Mouse (Mus musculus): ENCODE measurements around the gene Rab33b. TPM values are rescaled to one million over a fixed set of nuclear protein-coding genes. Genes with fewer than 3 reads are reported as not detected.
A peak's percentile ranks its signal among the peaks of the same experiment; 100 is the strongest.
"Not testable (repeated sequence)": the region's sequence is repeated elsewhere in the genome, so short reads cannot be mapped to it uniquely, and the experiment has no call there.

Gene Rab33b
- polyA plus RNA-seq (2017; shearing (Covaris generic)): 10 to 100 TPM; 20.8 to 21.9 TPM

DNA sequence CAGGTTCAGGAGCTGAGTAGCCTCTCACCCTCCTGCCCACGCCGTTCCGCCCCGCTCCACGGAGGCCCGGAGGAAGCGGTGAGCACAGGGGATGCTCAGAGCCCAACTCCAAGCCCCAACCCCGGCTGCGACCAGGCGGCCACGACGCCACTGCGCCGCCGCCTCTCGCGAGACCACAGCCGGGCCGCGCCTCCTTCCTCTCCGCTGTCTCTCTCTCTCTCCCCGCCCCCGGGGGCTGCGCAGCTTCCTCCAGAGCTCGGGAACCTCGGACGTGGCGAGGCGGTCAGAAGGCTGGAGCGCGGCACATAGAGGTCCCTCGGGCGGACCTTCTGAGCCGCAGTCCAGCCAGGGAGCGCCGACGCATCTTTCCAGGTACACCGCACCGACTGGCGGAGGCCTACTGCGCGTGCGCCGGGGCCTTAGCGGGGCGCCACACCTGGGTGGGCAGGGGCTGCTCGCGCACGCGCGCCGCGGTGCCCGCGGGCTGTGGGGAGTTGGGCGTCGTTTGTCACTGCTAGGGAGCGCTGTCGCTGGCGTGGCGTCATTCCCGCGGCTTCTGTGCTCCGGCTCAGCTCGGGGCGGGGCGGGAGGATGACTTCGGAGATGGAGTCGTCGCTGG lies at the start of gene Rab33b:
Gene Rab33b, plus strand, starts transcription at position 180 of the 619 bp plus-strand sequence.
- ATAC-seq: peak; percentile 89

DNA sequence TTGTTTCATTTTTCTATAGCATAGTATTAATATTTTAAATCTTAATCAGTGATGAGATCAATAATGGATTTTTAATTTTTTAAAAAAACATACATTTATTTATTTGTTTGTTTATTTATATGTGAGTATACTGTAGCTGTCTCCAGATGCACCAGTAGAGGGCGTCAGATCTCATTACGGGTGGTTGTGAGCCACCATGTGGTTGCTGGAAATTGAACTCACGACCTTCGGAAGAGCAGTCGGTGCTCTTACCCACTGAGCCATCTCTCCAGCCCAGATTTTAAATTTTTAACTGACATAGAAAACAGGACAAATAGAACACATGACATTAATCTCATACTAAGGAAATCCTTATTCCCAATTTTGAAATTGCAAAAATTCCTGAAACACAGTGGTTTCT lies 49.4 kb upstream of the Rab33b start:
- not testable (repeated sequence) for ATAC-seq

DNA sequence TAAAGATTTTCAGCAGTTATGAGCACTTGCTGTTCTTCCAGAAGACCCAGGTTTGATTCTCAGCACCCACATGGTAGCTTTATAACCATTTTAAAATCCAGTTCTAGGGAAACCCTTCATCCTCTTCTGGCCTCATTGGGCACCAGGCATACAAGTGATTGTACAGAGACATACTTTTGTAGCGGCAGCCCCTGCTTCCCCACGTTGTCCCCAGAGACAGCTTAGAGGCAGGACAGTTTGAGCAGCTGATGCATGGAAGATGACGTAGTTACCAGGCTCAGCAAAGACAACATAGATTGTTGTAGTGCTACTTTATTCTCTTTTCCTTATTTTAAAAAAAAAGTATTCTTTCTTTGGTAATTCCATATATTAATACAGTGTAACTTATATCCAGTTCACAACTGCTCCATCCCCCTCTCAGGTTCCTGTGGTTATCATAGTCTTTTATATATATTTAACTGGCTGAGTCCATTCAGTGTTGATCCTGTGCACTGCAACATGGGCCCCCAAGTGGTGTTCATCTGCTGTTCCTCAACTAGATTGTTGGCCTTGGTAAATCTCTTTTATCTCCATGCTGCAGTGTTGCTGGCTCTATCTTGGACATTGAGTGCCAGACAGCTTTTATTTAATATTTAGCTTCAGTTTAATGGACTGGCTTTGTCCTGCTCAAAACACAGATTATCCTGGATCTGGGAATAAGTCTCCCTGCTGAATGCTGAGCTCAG lies 48.7 kb upstream of the Rab33b start:
- ATAC-seq: no peak

DNA sequence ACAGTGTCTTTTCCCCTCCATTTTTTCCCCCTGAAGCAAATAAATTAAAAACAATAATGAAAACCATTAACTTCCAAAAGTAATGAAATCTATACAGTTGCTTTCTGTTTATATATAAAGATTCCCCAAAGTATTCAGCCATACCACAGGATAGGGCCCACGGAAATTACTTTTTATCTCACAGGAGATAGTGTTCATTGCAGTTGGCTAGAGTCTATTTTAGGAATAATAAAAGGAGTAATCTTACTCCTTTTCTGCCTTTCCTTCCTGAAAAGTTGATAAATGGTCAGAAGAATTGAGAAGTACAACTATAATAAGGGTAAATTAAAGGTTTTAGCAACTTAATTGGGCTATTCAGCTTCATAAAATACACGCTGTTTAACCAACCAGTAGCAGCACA lies 15.2 kb upstream of the Rab33b start:
- ATAC-seq: no peak

DNA sequence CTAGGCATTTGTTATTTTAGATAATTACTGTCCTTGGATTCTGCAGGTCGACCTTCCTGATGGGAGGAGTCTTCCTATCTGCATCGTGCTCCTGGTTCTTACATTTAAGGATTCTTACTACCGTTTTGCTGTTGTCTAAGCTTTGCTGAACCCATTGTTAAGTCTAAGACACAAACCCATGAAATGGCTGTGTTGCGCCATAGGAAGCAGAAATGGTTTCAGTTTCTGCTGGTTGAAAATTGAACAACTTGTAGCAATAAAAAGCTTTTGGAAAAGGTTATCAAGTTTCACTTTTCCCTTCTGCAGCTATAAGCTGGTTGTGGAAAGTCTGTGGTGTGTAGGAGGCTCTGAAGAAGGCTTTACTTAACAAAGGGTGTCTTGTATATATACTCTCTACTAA lies 8.0 kb upstream of the Rab33b start:
- ATAC-seq: no peak

DNA sequence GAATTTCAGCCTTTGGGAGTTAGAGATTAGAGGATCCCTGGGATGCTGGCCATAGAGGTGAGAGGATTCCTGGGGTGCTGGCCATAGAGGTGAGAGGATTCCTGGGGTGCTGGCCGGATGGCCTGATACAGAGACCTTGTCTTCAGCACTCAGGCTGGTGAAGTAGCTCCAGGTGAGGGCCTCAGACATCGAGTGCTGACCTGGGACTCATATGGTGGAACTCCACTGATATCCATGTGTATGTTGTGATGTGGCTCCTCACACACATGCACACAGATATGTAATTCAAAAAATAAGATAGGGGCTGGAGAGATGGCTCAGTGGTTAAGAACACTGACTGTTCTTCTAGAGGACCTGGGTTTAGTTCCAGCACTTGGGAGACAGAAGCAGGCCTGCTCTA lies 3.8 kb upstream of the Rab33b start:
- no peak for ATAC-seq

DNA sequence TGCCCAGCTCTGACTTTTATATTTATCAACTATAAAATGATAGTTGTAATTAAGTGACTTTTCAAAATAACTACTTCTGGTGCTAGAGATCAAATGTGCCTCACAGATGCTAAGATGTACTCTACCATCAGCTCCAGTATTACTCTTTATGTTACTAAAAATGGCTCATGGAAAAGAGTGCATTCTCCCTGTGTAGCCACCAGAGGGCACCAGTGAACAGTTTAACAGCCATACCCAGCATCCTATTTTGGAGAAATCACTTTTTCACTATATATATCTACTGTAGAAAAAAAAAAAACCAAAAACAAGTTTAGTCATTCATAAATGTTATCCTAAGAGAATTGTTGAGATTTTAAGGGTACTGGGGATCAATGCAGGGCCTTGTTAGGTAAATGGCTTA lies 2.7 kb upstream of the Rab33b start:
- no peak for ATAC-seq

DNA sequence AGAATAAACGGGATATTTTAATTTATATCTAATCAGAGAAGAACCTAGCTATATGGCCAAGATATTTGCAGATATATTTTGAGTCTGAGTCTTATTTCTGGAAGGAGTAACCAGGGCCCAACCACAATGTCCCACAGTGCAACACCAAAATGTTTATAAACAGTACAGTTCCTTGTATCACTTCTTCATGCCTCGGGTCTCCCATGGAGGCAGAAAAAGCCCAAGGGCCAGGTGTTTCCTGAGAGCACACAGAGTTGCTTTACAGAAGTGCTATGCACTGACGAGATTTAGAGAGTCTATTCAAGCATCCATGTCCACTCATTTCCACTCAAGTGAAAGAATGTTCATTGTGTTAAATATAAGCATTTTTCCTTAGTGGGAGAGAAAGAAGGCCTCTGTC lies 1.8 kb upstream of the Rab33b start:
- no peak for ATAC-seq

DNA sequence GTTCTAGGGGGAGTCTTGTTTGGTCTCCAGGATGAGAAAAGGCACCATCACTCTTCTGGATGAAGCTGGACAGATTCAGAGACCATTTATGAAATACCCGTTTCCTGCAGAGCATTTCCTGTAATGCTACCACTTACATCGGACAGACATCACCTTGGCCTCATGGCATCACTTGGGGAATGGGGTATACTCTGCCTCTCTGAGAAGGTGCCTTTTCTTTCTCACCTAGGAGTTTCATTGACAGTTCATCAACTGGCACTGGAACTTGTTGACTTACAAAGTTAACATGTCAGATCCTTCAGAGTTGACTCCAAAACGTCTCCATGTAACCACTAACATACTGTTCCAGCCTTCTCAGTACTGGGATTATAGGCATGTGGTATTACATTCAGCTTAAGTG lies 939 bp upstream of the Rab33b start:
- ATAC-seq: no peak

DNA sequence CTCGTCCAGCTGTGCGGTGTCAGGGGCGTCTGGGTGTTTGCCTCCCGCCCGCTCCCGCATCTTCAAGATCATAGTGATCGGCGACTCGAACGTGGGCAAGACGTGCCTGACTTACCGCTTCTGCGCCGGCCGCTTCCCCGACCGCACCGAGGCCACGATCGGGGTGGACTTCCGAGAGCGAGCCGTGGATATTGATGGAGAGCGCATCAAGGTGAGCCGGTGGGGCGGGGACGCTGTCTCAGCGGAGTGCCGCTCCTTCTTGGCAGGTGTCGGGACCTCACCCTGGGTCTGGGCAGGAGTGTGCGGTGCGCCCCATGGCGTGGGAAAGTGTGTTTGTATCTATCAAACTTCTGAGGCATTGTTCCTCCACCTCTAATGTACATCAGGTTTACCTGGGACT lies 650 bp downstream of the Rab33b start:
- ATAC-seq: peak; percentile 2

DNA sequence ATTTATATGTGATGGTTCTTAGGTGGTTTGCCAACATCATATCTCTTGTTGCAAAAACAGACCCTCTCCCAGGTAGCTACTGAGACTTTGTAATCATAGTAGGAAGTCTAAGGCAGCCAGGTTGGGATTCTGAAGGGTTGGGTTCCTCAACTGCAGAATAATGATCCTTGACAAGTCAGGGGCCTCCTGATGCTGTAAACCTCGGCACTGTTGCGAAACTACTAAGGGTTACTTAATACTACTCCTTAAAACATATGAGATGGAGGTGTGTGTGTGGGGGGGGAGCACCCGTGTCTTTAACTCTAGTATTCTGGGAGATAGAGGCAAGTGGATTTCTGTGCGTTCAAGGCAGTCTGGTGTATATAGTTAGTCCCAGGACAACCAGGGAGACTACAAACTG lies 1.6 kb downstream of the Rab33b start:
- ATAC-seq: no peak

DNA sequence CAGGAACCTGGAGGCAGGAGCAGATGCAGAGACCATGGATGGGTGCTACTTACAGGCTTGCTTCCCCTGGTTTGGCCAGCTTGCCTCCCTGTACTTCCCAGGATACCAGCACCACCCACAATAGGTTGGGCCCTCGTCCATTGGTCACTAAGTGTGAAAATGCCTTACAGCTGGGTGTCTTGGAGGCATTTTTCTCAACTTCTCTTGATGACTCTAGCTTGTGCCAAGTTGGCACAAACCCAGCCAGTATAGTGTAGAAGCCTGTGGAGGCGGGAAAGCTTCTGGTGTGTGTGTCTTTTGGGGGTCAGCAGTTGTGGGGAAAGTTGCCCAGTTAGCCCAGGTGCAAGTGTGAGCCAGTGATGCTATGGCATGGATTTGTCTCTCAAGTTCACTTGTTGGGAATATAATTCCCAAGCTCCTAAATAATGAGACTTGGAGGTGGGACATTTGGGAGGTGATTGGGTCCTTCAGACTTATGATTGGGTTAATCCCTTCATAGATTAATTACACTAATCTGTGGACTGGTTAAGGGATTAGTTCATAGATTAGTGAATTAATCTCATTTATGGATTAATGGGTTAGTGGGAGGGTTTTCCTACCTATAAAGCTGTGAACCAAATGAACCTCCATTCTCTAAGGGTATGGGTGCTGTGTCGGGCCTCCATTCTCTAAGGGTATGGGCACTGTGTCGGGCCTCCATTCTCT lies 2.9 kb downstream of the Rab33b start:
- no peak for ATAC-seq

DNA sequence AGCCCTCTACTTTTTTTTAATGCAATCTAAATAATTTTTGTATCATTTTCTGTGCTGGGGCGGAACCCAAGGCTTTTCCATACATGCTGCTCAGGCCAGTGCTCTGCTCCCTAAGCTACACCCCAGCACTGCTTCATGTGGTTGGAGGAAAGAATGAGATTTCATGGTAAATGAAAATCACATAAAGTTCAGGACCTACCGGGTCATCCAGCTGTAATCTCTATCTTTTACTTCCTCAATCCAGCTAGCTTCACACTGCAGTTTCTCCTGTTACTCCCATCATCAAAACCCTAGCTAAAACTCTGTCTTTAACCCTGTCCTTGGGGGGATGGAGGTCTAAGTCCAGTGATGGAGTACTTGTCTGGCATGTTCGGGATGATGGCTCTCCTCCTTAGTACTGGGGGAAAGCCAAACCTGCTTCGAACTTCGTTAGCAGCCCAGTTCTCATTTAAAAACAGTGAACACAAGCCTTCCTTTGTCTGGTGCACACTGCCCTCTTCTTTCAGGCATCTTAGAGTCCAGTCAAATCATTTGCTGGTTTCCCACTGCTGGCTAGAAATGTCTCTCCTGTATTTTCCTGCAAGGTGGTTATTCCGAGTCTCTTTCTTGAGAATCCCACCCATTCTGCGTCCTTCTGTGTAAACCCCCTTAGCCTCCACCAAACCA lies 6.5 kb downstream of the Rab33b start:
- ATAC-seq: no peak

DNA sequence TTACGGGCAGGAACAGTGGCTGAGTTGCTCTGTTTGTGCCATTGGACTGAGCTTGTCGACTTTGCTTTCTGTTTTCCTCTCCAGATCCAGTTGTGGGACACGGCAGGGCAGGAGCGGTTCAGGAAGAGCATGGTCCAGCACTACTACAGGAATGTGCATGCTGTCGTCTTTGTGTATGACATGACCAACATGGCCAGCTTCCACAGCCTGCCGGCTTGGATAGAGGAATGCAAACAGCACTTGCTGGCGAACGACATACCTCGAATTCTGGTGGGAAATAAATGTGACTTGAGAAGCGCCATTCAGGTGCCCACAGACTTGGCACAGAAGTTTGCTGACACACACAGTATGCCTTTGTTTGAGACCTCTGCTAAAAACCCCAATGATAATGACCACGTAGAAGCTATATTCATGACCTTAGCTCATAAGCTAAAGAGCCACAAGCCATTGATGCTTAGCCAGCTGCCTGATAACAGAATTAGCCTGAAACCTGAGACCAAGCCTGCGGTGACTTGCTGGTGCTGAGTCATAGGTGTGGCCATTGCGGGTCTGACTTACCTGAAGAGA lies 9.6 kb downstream of the Rab33b start:
- no peak for ATAC-seq

DNA sequence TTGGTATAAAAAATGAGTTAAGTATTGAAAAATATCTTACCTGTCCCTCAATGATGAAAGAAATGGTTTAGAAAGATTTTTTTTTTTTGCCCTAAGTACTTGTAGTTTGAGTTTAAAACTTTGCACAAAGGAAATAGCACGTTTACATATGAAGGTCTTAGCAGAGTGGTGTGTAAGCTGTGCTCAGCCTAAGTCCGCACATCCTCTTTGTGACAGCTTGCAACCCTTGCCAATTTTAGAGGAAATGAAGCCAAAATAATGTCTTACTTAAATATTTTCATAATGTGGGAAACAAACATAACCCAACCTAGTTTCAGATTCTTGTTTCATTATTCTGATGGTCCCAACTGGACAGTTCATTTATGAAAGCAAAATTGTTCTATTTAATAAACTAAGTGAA lies 10.7 kb downstream of the Rab33b start:
- ATAC-seq: no peak

DNA sequence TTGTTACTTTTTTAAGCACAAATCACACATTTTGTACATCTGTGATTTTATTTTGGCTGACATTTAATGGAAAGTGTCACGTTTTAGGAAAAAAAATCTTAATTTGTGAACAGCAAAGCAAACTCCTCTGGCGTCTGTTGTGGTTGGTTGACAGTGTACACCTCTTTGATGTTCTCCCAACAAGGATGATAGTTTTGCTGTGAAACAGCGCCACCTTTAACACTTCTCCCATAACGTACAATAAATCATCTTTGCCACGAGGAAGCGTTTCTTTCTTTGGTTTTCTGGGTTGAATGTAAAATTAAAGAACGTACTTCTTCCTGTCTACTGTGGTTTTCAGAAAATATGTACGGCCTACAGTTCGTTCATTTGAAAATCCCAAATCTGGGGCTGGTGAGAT lies 11.9 kb downstream of the Rab33b start:
- no peak for ATAC-seq

DNA sequence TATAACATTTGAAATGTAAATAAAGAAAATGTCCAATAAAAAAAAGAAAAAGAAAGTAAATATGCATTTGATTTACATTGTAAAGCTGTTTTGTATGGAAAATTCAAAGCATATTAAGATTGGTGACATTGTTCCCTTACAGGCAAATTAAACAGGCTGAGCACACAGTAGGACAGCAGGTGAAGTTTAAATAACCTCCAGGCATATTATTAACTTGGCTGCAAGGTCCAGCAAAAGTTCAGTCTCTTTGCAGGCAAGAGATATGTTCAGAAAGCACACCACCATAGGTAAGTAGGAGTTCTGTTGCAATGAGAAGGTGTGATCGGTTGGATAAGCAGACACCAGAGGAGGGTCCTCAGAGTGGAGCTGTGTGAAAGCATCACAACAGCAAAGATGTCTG lies 14.3 kb downstream of the Rab33b start:
- ATAC-seq: no peak

DNA sequence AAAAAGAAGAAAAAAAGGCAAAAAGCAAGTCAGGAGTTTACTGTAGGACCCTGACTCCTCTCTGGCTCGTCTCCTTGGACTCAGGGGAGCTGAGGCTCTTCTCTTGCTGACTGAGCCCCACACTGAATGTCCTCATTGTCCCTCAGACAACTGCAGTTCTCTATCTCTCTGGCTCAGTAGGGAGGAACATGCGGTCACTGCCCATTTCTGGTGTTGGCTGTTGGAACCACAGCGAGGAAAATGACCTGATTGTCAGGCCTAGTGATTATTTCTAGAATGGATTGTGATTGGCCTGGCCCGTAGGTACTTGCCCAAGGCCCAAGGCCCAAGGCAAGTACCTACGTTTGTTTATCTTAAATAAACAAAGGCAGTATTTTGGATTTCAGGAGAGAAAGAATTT lies 14.9 kb downstream of the Rab33b start:
- ATAC-seq: no peak

DNA sequence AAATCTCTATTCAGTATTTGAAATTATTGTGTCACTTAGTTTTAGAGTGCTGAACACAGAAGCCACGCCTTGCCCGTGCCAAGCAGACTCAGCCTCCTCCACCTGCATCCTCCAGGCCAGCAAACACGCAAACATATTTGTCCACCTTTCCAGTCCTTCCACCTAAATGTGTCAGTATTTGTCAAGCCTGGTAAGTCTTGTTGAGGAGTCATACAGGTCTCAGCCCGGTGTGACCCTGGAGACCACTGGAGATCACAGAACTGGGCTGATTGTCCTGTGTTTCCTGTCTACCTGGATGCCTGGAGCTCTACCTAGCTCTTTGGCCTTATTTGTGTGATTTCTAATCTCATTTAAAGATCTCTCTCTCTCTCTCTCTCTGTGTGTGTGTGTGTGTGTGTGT lies 16.2 kb downstream of the Rab33b start:
- ATAC-seq: no peak

DNA sequence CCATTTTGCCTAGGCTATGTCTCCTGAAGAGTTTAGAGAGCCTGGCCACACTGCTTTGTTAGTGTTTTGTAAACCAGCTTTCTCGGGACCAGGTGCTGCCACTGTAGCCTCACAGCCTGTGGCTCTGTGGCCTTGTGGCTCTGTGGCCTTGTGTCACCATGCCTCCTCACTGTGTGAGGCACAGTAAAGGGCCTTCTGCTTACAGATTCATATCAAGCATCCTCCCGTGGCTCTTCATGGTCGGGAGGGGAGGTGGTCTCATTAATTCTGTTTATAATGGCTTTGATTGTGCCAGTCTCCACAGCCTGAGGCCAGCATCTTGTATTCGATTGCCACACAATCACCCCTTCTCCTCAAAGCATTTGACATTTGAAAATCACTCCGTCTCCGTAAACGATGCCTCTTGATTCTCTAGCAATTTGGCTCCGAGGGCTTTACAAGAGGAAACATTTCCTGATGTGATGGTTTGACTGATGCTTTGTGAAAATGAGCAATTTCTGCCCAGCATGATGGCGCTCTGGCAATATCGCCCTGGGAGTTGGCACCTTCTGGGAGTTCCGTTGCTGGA lies 20.7 kb downstream of the Rab33b start:
- ATAC-seq: no peak

DNA sequence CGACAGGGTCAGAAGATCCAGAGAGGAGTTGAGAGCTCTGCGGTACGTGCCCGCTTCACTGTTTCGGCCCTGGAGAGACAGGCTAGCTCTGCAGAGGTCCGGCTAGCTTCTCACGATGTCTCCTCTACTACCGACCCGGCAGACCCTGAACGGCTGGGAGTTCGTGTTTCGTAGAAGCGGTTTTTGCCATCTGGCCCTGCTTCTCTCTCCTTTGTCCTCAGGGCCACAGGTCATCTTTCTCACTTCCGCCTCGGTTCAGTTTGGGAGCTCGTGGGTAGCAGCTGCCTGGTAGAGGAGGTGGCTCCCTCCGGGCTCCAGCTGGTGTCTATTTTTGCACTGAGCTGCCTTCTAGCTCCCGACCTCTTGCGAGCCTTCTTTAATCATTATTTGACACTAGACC lies 21.7 kb downstream of the Rab33b start:
- ATAC-seq: no peak

DNA sequence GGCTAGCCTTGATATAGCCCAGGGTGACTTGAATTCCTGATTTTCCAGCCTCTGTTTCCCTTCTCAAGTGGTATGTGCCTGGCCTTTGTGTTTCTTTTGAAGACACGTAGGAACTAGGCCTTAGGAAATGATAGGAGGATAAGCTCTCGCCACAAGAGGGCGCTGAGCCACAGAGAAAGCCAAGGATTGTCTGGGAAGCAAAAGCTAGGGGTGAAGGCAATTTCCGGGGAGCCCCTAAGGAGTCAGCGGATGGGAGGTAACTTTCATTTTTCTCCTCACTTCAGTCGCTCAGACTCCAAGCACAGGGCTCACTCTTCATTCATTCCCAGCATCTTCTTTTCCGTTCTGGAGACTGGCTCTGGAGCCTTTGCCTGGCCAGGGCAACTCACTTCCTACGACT lies 27.2 kb downstream of the Rab33b start:
- ATAC-seq: peak; percentile 95

DNA sequence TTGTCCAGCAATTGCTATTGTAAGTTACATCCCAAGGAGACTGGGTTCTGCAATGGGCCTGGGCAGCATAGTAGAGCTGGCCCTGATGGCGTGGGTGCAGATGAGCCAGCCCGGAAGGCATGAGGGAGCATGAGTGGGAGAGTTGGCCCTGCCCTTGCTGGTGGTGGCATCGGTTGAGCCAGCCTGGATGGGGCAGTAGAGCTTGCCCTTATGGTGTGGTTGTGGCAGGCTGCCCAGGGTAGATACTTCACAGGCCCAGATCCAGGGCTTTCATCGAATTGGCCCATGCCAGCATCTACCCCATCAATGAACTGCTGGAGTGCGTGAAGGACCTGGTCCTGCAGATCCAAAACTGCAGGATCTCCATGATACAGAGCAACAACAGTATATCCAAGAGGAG lies 28.3 kb downstream of the Rab33b start:
- ATAC-seq: no peak

Measured in CD4-positive, CD25-positive, alpha-beta regulatory T cell, adult 4 months (primary cell).